Mouse (Mus musculus): ENCODE results near the gene Vat1l.

- TF ChIP-seq CTCF (IDR thresholded peaks at IDR 0.05; ENCODE audit: insufficient read depth, low read length) = no peak
- TF ChIP-seq POLR2A (IDR thresholded peaks at IDR 0.05; ENCODE audit: borderline replicate concordance, extremely low read depth, low read depth, low read length) = no peak
Observed at GRCm38 (mm10) chr8:114159666-114160065, 45.7 kb upstream of the Vat1l start.

Data from lung, adult 2 months (tissue).